Mouse (Mus musculus) ovary, adult 10 weeks (tissue): ENCODE data around the gene Tm9sf2. TPM values are rescaled to one million over a fixed set of nuclear protein-coding genes. Genes with fewer than 3 reads are reported as not detected.

Experiments used
- polyA plus RNA-seq: library from polyadenylated mRNA; stranded (reverse); fragments of 350-450 nt; fragmentation: Illumina TruSeq; extraction: RNeasy Lipid Tissue Mini Kit (QIAGEN cat#74804); gene quantifications from one replicate; pipeline ENCODE4 v1.2.3, GENCODE M21; 2014

Tm9sf2 gene
- 752 TPM for polyA plus RNA-seq

DNA sequence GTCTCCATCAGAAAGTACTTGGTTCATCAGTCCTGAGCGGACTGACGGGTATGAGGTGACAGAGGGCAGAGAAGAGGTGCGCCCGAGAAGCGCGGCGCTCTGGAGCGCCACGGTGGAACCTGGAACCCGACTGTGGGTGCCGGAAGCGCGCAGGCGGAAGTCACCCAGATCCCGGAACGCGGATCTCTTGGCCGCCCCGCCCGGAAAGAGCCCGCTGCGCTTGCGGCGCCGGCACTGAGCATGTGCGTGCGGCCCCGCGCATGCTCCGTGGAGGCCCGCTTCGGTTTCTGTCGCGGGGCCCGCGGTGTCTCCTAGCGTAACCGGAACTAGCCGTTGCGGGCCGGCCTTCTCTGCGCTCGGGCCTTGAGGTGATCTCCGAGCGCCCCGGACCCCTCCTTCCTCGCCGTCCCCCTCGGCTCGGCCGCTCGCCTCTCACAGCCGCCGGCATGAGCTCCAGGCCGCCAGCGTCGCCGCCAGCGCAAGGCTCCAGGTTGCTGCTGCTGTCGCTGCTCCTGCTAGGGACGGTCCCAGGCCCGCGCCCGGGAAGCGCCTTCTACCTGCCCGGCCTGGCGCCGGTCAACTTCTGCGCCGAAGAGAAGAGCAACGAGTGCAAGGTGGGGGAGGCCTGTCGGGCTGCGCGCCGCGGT, at the start of gene Tm9sf2:
Tm9sf2 (plus strand) TSS at position 217 of the 647 bp plus-strand sequence.

GRCm38 (mm10) chr14:122181078-122181814, 74.4 kb downstream of the Tm9sf2 start, which contains the start of gene Clybl:
Gene Clybl, plus strand, starts transcription at chr14:122181704.

Other genes with a start within 250 kb of the Tm9sf2 start
- gene Ubac2, start 228.4 kb upstream of the Tm9sf2 start, polyA plus RNA-seq: 8.0 TPM
- gene Gpr18, start 191.3 kb upstream of the Tm9sf2 start, polyA plus RNA-seq: 0.31 TPM
- 0.74 TPM for gene Gpr183, start 141.8 kb upstream of the Tm9sf2 start, polyA plus RNA-seq
- gene Timm8a2, start 72.4 kb upstream of the Tm9sf2 start, polyA plus RNA-seq: not detected
- gene Clybl, start 74.7 kb downstream of the Tm9sf2 start, polyA plus RNA-seq: 35.1 TPM